Comparison of ENCODE assay signal across 8 mouse cellular contexts in genomic region chr12:20815121-20815520, GRCm38 (mm10).
A peak's percentile ranks its signal among the peaks of the same experiment; 100 is the strongest.
DNase-seq lines count a peak whose midpoint lies in the region; ATAC-seq and TF ChIP-seq lines count a peak whose summit lies in the region.
"Not testable (repeated sequence)": the region's sequence is repeated elsewhere in the genome, so short reads cannot be mapped to it uniquely, and the experiment has no call there.

No protein-coding gene starts in this region.

- TF ChIP-seq POLR2A in heart, adult 2 months (IDR thresholded peaks at IDR 0.05; ENCODE audit: insufficient read depth, low read depth, low read length): not testable (repeated sequence)

- not testable (repeated sequence) for H3K4me1 ChIP-seq in embryonic facial prominence, embryonic 15.5 days; heart, adult 2 months (ENCODE audit: control insufficient read depth, insufficient read depth, low read length); hindbrain, embryonic 13.5 days (replicated peaks); kidney, embryonic 15.5 days; liver, embryonic 13.5 days (replicated peaks); midbrain, embryonic 13.5 days (replicated peaks); stomach, embryonic 14.5 days (ENCODE audit: control insufficient read depth, insufficient read depth, low read length)

- H3K79me2 ChIP-seq in heart, adult 2 months (replicated peaks; ENCODE audit: control insufficient read depth, insufficient read depth, low read length): not testable (repeated sequence)

- peak overlapping the region; percentile 38 for H3K4me3 ChIP-seq in embryonic facial prominence, embryonic 15.5 days (replicated peaks)
- H3K4me3 ChIP-seq in heart, adult 2 months: peak overlapping the region; percentile 47
- peak overlapping the region; percentile 27 for H3K4me3 ChIP-seq in hindbrain, embryonic 13.5 days
- H3K4me3 ChIP-seq in kidney, embryonic 15.5 days (replicated peaks): peak overlapping the region; percentile 49
- peak overlapping the region; percentile 62 for H3K4me3 ChIP-seq in liver, embryonic 13.5 days (replicated peaks)
- H3K4me3 ChIP-seq in midbrain, embryonic 13.5 days (replicated peaks): peak overlapping the region; percentile 21
- H3K4me3 ChIP-seq in stomach, embryonic 14.5 days (ENCODE audit: low read depth, low read length): peak overlapping the region; percentile 31

- H3K27ac ChIP-seq in embryonic facial prominence, embryonic 15.5 days (replicated peaks); hindbrain, embryonic 13.5 days; kidney, embryonic 15.5 days; liver, embryonic 13.5 days; midbrain, embryonic 13.5 days; stomach, embryonic 14.5 days (ENCODE audit: low read length): not testable (repeated sequence)
- peak overlapping the region; percentile 49; the same call in 1 of the 2 replicates for H3K27ac ChIP-seq in heart, adult 2 months

- intact Hi-C loops in heart, adult 2 months (cut with DNase I): not testable (repeated sequence)

- peak overlapping the region; percentile 34 for H3K4me2 ChIP-seq in embryonic facial prominence, embryonic 15.5 days (replicated peaks)
- not testable (repeated sequence) for H3K4me2 ChIP-seq in hindbrain, embryonic 13.5 days; midbrain, embryonic 13.5 days (replicated peaks)
- H3K4me2 ChIP-seq in kidney, embryonic 15.5 days: peak overlapping the region; percentile 54
- H3K4me2 ChIP-seq in liver, embryonic 13.5 days: peak overlapping the region; percentile 68
- H3K4me2 ChIP-seq in stomach, embryonic 14.5 days (replicated peaks; ENCODE audit: low read depth, low read length): peak overlapping the region; percentile 23; the same call in 1 of the 2 replicates

- TF ChIP-seq EP300 in heart, adult 2 months (IDR thresholded peaks at IDR 0.05; ENCODE audit: insufficient read depth, low read depth, low read length): not testable (repeated sequence)

- not testable (repeated sequence) for H3K9me3 ChIP-seq in embryonic facial prominence, embryonic 15.5 days (replicated peaks); liver, embryonic 13.5 days (replicated peaks); stomach, embryonic 14.5 days (ENCODE audit: control insufficient read depth, low read depth, low read length)
- H3K9me3 ChIP-seq in hindbrain, embryonic 13.5 days: peaks cover 43% of the 10 kb centered on the region
- peaks cover 25% of the 10 kb centered on the region for H3K9me3 ChIP-seq in kidney, embryonic 15.5 days (replicated peaks)
- peaks cover 50% of the 10 kb centered on the region for H3K9me3 ChIP-seq in midbrain, embryonic 13.5 days

- 25% methylated on average over 40 of the region's 40 CpGs for whole genome bisulfite sequencing in embryonic facial prominence, embryonic 15.5 days
- WGBS in heart, adult 2 months: 12% methylated on average over 40 of the region's 40 CpGs
- 27% methylated on average over 40 of the region's 40 CpGs for WGBS in hindbrain, embryonic 13.5 days
- WGBS in kidney, embryonic 15.5 days: 22% methylated on average over 40 of the region's 40 CpGs
- WGBS in liver, embryonic 13.5 days (ENCODE audit: insufficient replicate concordance): 13% methylated on average over 40 of the region's 40 CpGs
- WGBS in midbrain, embryonic 13.5 days: 27% methylated on average over 40 of the region's 40 CpGs
- WGBS in stomach, embryonic 14.5 days: 28% methylated on average over 40 of the region's 40 CpGs

- not testable (repeated sequence) for H3K36me3 ChIP-seq in embryonic facial prominence, embryonic 15.5 days; heart, adult 2 months (ENCODE audit: control insufficient read depth, insufficient read depth, low read length); hindbrain, embryonic 13.5 days; kidney, embryonic 15.5 days; liver, embryonic 13.5 days; midbrain, embryonic 13.5 days; stomach, embryonic 14.5 days (ENCODE audit: control insufficient read depth, insufficient read depth, low read length)

- DNase-seq in CD4-positive helper T cell, adult 2 months (ENCODE audit: low read depth, low spot score): peak; percentile 0
- not testable (repeated sequence) for DNase-seq in heart, adult 2 months; liver, embryonic 13.5 days

- not testable (repeated sequence) for H3K9ac ChIP-seq in embryonic facial prominence, embryonic 15.5 days; hindbrain, embryonic 13.5 days; midbrain, embryonic 13.5 days (replicated peaks); stomach, embryonic 14.5 days (replicated peaks; ENCODE audit: low read depth, low read length)
- H3K9ac ChIP-seq in heart, adult 2 months (ENCODE audit: low read depth, low read length): peak overlapping the region; percentile 74
- peak overlapping the region; percentile 31; the same call in 1 of the 2 replicates for H3K9ac ChIP-seq in kidney, embryonic 15.5 days
- peak overlapping the region; percentile 65 for H3K9ac ChIP-seq in liver, embryonic 13.5 days

- H3K27me3 ChIP-seq in embryonic facial prominence, embryonic 15.5 days; heart, adult 2 months (ENCODE audit: control insufficient read depth, insufficient read depth, low read length); hindbrain, embryonic 13.5 days; kidney, embryonic 15.5 days; liver, embryonic 13.5 days; midbrain, embryonic 13.5 days; stomach, embryonic 14.5 days (ENCODE audit: control insufficient read depth, insufficient read depth, low read length): not testable (repeated sequence)

- TF ChIP-seq CTCF in heart, adult 2 months (IDR thresholded peaks at IDR 0.05): not testable (repeated sequence)

- not testable (repeated sequence) for ATAC-seq in embryonic facial prominence, embryonic 15.5 days (ENCODE audit: insufficient number of reproducible peaks, low FRiP score, low TSS enrichment, low read depth); hindbrain, embryonic 13.5 days (ENCODE audit: low FRiP score); kidney, embryonic 15.5 days (replicated peaks; ENCODE audit: low FRiP score); midbrain, embryonic 13.5 days; stomach, embryonic 14.5 days (ENCODE audit: insufficient number of reproducible peaks, insufficient read depth, low FRiP score, low read depth)
- peak; percentile 24 for ATAC-seq in liver, embryonic 13.5 days (ENCODE audit: low read depth)
